Mouse (Mus musculus) midbrain, postnatal 0 days (tissue): Measurements from ENCODE around the gene Zfp654. TPM values are rescaled to one million over a fixed set of nuclear protein-coding genes. Genes with fewer than 3 reads are reported as not detected.

Experiments
- ATAC-seq: fragments of 200-750 bp; cut with Nextera tagmentation; 2 replicates; pipeline ENCODE4 v1.8.0; 2017; ENCODE audit warnings: moderate number of reproducible peaks, mild to moderate bottlenecking, moderate TSS enrichment, moderate library complexity; ENCODE audit not compliant: low FRiP score
- DNase-seq: peaks from one replicate; pipeline ENCODE4 v3.0.0-alpha.2; 2015; ENCODE audit warnings: low spot score
- H3K27ac ChIP-seq: fragments of 300-500 bp; sonication (generic); 2 replicates; pipeline ENCODE4 v1.5.1; 2014; ENCODE audit warnings: low read depth, mild to moderate bottlenecking, low read length, mixed read lengths
- H3K27me3 ChIP-seq: fragments of 300-500 bp; sonication (generic); 2 replicates; pipeline ENCODE4 v1.6.1; 2014; ENCODE audit warnings: low read length, control low read depth, mixed read lengths; ENCODE audit not compliant: insufficient read depth
- H3K36me3 ChIP-seq: fragments of 300-500 bp; sonication (generic); 2 replicates; pipeline ENCODE4 v1.6.1; 2014; ENCODE audit warnings: low read length, control low read depth, mixed read lengths; ENCODE audit not compliant: insufficient read depth
- H3K4me1 ChIP-seq: fragments of 300-500 bp; sonication (generic); 2 replicates; pipeline ENCODE4 v1.6.1; 2014; ENCODE audit warnings: mild to moderate bottlenecking, control low read depth, antibody characterized with exemption, low read length, mixed read lengths; ENCODE audit not compliant: insufficient read depth
- H3K4me2 ChIP-seq: fragments of 300-500 bp; sonication (generic); 2 replicates; pipeline ENCODE4 v1.6.1; 2014; ENCODE audit warnings: low read depth, mild to moderate bottlenecking, low read length, mixed read lengths; ENCODE audit not compliant: poor library complexity, severe bottlenecking
- H3K4me3 ChIP-seq: fragments of 300-500 bp; sonication (generic); 2 replicates; pipeline ENCODE4 v1.5.1; 2014; ENCODE audit warnings: low read depth, mild to moderate bottlenecking, low read length, moderate library complexity
- H3K9ac ChIP-seq: fragments of 300-500 bp; sonication (generic); replicated peaks from 2 replicates; pipeline ENCODE4 v1.6.1; 2014; ENCODE audit warnings: mild to moderate bottlenecking, low read length, moderate library complexity, mixed read lengths; ENCODE audit not compliant: poor library complexity, severe bottlenecking
- H3K9me3 ChIP-seq: fragments of 300-500 bp; sonication (generic); 2 replicates; pipeline ENCODE4 v1.6.1; 2016; ENCODE audit warnings: low read length, control low read depth
- CTCF ChIP-seq: IDR thresholded peaks from 2 replicates; pipeline ENCODE4 v1.5.1; 2016; ENCODE audit warnings: antibody characterized with exemption, mild to moderate bottlenecking
- WGBS: fragments of 180-500 bp; shearing (Covaris S2); extraction: QIAGEN DNeasy Blood & Tissue Kit; methylation state at CpG from one replicate; pipeline ENCODE4 v1.1.7; 2014; 5-methylcytosine and 5-hydroxymethylcytosine counted together
- polyA plus RNA-seq: library from polyadenylated mRNA; unstranded; fragments of >200 nt; fragmentation: Nextera tagmentation; extraction: Ambion mirVana; gene quantifications from 2 replicates; pipeline ENCODE4 v1.2.1, GENCODE M21; 2015
- total RNA-seq: library from RNA; depleted of rRNA; stranded (reverse); fragments of >200 nt; gene quantifications from 2 replicates; pipeline ENCODE4 v1.2.3, GENCODE M21; 2014

Zfp654 gene
- total and polyA plus RNA-seq, 2 experiments from 2014 or later: 2.7 to 8.4 TPM

DNA sequence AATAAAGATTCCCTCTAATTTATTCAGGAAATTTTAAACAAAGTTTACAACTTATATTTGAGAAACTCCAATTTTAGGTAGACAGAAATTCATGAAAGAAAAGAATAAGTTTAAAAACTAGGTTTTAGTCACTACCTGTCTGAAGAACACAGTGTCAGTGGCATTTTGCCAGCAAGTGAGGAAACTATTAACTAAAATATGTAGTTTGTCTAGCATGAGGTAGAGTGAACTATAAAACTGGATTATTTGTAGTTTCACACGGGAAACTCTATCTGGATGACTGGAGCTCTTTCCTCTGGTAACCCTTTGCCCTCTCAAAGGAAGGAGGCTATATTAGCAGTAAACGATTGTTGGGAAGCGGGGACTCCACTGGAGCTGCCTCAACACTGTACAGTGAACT lies 48.4 kb downstream of the Zfp654 start:
- WGBS: 92% methylated on average over 3 of the region's 3 CpGs
- Histone ChIP-seq H3K36me3 (peaks cover 2% of the 10 kb centered on the region; the same call in 1 of the 2 replicates), H3K9ac (no peak overlapping the region), H3K4me1 (no peaks in the 10 kb centered on the region), H3K27me3 (no peaks in the 10 kb centered on the region), H3K9me3 (no peaks in the 10 kb centered on the region), H3K4me2 (no peak overlapping the region), H3K4me3 (no peak overlapping the region), H3K27ac (no peak overlapping the region)
- no peak for ATAC-seq
- DNase-seq: no peak
- TF ChIP-seq CTCF: no peak

DNA sequence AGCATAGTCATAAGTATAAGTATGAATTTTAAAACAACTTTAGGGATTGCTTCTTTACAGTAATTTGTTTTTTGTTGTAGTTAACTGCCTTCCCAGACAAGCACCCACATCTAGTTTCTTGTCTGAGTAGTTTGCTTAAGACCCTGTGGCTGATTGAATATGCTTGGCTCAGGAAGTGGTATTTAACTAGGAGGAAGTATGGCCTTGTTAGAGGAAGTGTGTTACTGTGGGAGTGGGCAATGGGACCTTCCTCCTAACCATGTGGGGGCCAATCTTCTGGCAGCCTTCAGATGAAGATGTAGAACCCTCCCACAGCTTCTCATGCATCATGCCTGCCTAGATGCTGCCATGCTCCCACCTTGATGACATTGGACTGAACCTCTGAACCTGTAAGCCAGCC lies 49.8 kb downstream of the Zfp654 start:
- TF ChIP-seq CTCF: no peak
- Histone ChIP-seq H3K27ac (no peak overlapping the region), H3K4me2 (no peak overlapping the region), H3K36me3 (peaks cover 2% of the 10 kb centered on the region; the same call in 1 of the 2 replicates), H3K4me1 (no peaks in the 10 kb centered on the region), H3K27me3 (no peaks in the 10 kb centered on the region), H3K9me3 (no peaks in the 10 kb centered on the region), H3K9ac (no peak overlapping the region), H3K4me3 (no peak overlapping the region)
- DNase-seq (no peak), ATAC-seq (no peak)

DNA sequence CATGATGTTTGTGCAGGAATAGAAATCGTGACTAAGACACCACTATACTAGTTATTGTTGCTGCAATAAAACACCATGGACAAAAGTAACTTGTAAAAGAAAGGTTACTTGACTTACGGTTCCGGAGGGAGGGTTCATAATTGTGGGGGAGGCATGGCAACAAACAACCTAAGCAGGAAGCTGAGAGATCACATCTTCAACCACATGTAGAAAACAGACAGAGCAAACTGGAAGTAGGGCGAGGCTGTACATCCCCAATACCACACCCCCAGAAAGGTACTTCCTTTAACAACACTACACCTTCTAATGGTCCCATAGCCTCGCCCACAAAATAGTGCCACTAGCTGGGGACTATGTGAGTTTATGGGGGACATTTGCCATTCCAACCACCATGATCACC lies 51.1 kb downstream of the Zfp654 start:
- H3K36me3 ChIP-seq: peaks cover 2% of the 10 kb centered on the region; the same call in 1 of the 2 replicates
- ATAC-seq: no peak
- H3K9ac ChIP-seq: no peak overlapping the region
- no peak for DNase-seq
- no peak overlapping the region for H3K4me2 ChIP-seq
- WGBS: 96% methylated on average over 5 of the region's 5 CpGs
- H3K27ac ChIP-seq: no peak overlapping the region
- H3K9me3 ChIP-seq: no peaks in the 10 kb centered on the region
- no peaks in the 10 kb centered on the region for H3K27me3 ChIP-seq
- H3K4me1 ChIP-seq: no peaks in the 10 kb centered on the region
- no peak for TF ChIP-seq CTCF
- no peak overlapping the region for H3K4me3 ChIP-seq

DNA sequence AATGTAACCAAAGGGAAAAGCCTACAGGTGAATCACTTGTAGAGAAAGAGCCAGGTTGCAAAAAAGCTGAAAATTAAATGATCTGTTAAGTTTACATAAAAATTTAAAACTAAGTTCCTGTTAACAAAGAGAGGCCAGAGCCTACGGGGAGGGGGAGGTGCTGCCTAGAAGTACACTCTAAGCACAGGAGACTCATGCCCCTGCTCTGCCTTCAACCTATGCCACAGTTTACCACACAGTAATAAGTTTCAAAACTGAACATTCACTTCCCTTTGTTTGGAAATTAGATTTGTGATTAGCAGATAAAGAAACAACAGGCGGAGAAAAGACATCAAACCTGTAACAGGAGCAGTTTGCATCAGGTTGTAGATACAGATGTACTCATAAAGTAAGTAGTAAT lies 56.6 kb downstream of the Zfp654 start:
- no peak for ATAC-seq
- no peak for TF ChIP-seq CTCF
- H3K4me1 ChIP-seq: no peaks in the 10 kb centered on the region
- no peak for DNase-seq
- no peaks in the 10 kb centered on the region for H3K36me3 ChIP-seq
- 89% methylated on average over 2 of the region's 2 CpGs for WGBS
- no peaks in the 10 kb centered on the region for H3K27me3 ChIP-seq
- H3K4me2 ChIP-seq: no peak overlapping the region
- no peaks in the 10 kb centered on the region for H3K9me3 ChIP-seq
- no peak overlapping the region for H3K27ac ChIP-seq
- no peak overlapping the region for H3K9ac ChIP-seq
- H3K4me3 ChIP-seq: no peak overlapping the region

DNA sequence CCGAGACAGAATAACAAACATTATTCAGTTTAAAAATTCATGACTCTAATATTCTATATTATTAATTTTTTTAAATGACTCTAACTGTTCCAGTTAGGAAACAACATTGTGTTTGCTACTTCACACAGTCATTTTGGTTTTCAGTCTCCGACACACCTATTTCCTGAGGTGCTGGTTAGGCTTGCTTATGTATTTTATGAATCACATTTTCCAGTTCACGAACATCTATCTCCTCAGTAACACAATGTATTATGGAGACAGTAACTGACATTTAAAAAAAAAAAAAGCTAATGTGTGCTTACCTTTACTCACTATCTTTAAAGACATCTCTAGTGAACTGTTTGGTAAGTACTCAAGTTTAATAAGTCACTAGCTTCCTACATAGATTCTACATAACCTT lies 61.7 kb downstream of the Zfp654 start:
- 95% methylated on average over 3 of the region's 3 CpGs for WGBS
- no peaks in the 10 kb centered on the region for H3K27me3 ChIP-seq
- H3K4me1 ChIP-seq: no peaks in the 10 kb centered on the region
- no peak overlapping the region for H3K9ac ChIP-seq
- H3K27ac ChIP-seq: no peak overlapping the region
- ATAC-seq: no peak
- no peaks in the 10 kb centered on the region for H3K9me3 ChIP-seq
- TF ChIP-seq CTCF: no peak
- H3K4me2 ChIP-seq: no peak overlapping the region
- H3K36me3 ChIP-seq: peaks cover 12% of the 10 kb centered on the region; the same call in 1 of the 2 replicates
- no peak for DNase-seq
- H3K4me3 ChIP-seq: no peak overlapping the region

DNA sequence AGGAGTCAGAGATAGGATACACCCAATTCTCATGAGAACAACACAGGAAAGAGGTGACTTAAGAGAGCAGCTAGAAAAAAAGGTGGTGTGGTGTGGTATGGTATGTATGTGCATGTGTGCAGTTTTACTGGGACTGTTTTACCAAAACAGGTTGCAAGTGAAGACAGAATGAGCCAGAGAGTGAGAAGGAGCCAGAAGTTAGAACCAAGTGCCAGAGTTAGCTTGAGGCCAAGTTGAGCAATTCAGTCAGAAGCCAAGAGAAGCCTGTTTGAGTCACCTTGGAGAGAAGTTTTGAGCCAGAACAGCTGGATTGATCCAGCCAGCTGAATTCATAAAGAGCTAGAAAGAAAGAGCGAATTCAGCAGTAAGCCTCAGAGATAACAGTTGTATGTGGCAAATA lies 75.9 kb downstream of the Zfp654 start:
- Histone ChIP-seq H3K4me2 (no peak overlapping the region), H3K4me1 (no peaks in the 10 kb centered on the region), H3K27me3 (no peaks in the 10 kb centered on the region), H3K27ac (no peak overlapping the region), H3K36me3 (no peaks in the 10 kb centered on the region), H3K4me3 (no peak overlapping the region), H3K9me3 (no peaks in the 10 kb centered on the region), H3K9ac (no peak overlapping the region)
- TF ChIP-seq CTCF: no peak
- DNase-seq: no peak
- ATAC-seq: no peak
- 86% methylated on average over 1 of the region's 1 CpGs for WGBS
